Mouse (Mus musculus) small intestine, adult 2 months (tissue): ENCODE results near the gene Rabep2.

Experiments
- CTCF ChIP-seq: fragments of 200-500 bp; IDR thresholded peaks from 2 replicates; pipeline ENCODE4 v1.5.1; 2012; ENCODE audit warnings: low read depth, mild to moderate bottlenecking, control low read depth, inconsistent platforms, low read length, moderate library complexity, mixed read lengths; ENCODE audit not compliant: insufficient replicate concordance, insufficient read length; ENCODE audit errors: extremely low read depth
- POLR2A ChIP-seq: fragments of 200-500 bp; IDR thresholded peaks from 2 replicates; pipeline ENCODE4 v1.6.1; 2012; ENCODE audit warnings: low read depth, mild to moderate bottlenecking, control low read depth, inconsistent platforms, low read length, moderate library complexity

DNA sequence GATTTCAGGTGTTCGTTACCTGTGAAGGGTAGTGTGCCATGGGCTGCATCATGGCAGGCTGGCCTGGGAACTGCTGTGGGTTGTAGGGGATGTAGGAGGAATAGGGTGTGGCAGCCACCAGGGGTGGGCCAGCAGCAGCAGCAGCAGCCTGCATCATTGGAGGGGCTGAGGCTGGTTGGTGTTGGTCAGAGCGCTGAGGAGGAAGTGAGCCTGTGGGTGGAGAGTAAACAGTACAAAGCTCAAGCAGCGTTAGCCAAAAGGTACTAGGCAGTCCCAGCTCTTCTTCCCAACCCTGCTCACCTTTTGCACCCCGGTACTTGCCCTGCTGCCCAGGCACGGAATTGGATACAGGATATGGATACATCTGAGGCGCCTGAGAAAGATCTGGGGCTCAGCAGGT lies 65.6 kb downstream of the Rabep2 start:
- no peak for TF ChIP-seq POLR2A
- TF ChIP-seq CTCF = no peak
